8 mouse cellular contexts compared by ENCODE assay signal in the genomic region with DNA sequence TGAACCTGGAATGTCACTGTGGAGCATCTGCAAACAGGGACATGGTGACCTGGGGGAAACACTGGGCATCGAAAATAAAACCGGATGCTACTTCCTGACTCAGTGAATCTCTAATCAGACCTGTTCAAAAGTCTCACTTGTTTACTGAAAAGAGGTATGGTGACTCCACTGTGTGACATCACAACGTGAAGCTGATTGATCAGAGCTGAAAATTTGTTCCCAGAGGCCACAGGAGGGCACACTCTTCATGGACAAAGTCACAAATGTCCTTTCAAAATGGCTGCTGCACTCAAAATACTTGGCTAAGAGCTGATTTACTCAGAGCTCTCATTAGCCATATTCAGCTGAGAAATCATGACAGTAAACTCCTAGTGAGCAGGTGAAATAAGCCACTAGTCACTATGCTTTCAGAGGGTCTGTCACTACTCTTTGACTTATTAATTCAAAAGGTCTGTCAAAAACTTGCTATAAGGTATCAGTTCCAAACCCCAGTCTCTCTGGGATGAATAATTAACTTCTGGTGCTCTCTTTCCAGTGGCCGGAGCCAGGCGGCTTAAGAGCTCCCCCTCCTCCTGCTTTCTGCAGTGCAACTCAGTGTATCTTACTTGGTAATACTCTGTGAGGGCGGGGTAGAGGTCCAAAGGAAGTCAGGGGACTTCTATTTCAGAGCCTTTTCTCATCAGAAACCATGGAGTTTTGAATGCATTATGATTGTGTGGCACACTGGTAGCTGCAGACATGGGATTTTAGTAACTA. TPM values are rescaled to one million over a fixed set of nuclear protein-coding genes. Genes with fewer than 3 reads are reported as not detected.
DNase-seq lines count a peak whose midpoint lies in the region; ATAC-seq lines count a peak whose summit lies in the region.

No protein-coding gene starts in this region.

- no peak overlapping the region for H3K4me3 ChIP-seq in heart, embryonic 11.5 days (ENCODE audit: low read depth, low read length)
- no peak overlapping the region for H3K4me3 ChIP-seq in heart, embryonic 13.5 days

- no peak overlapping the region for H3K27ac ChIP-seq in heart, embryonic 11.5 days (ENCODE audit: low read depth, low read length)
- H3K27ac ChIP-seq in heart, embryonic 13.5 days (replicated peaks) = peak overlapping the region; percentile 18

- ATAC-seq in heart, embryonic 11.5 days (replicated peaks; ENCODE audit: insufficient number of reproducible peaks, low FRiP score, low TSS enrichment) = no peak
- ATAC-seq in activated CD4-positive, CD25-positive, alpha-beta regulatory T cell, adult 4 months = peak; percentile 23
- ATAC-seq in heart, embryonic 13.5 days (ENCODE audit: extremely low read depth, insufficient number of reproducible peaks, low FRiP score, low TSS enrichment) = no peak

- no peaks in the 10 kb centered on the region for H3K36me3 ChIP-seq in heart, embryonic 11.5 days (ENCODE audit: control insufficient read depth, insufficient read depth, low read length)
- H3K36me3 ChIP-seq in heart, embryonic 13.5 days = peaks cover 12% of the 10 kb centered on the region

- H3K9ac ChIP-seq in heart, embryonic 11.5 days (ENCODE audit: low read depth, low read length) = no peak overlapping the region
- H3K9ac ChIP-seq in heart, embryonic 13.5 days = no peak overlapping the region

- H3K4me2 ChIP-seq in heart, embryonic 11.5 days = no peak overlapping the region
- no peak overlapping the region for H3K4me2 ChIP-seq in heart, embryonic 13.5 days

- WGBS in heart, embryonic 11.5 days (ENCODE audit: insufficient replicate concordance) = 55% methylated on average over 6 of the region's 6 CpGs
- WGBS in heart, embryonic 13.5 days = 46% methylated on average over 6 of the region's 6 CpGs

- H3K4me1 ChIP-seq in heart, embryonic 11.5 days (ENCODE audit: control insufficient read depth, insufficient read depth, low read length) = peaks cover 6% of the 10 kb centered on the region
- H3K4me1 ChIP-seq in heart, embryonic 13.5 days = peaks cover 27% of the 10 kb centered on the region

- peak; percentile 44 to 57 for DNase-seq in heart, adult 18-20 months
- peak; percentile 69 to 76 for DNase-seq in kidney, postnatal 36 days
- DNase-seq in naive thymus-derived CD4-positive, alpha-beta T cell, adult 2 months (ENCODE audit: low read depth) = peak; percentile 39
- no peak for DNase-seq in right cerebral cortex, adult 18-20 months
- no peak for DNase-seq in thymus, postnatal 10 days (ENCODE audit: low spot score in 2 of 2)

- H3K27me3 ChIP-seq in heart, embryonic 11.5 days (ENCODE audit: control insufficient read depth, insufficient read depth, low read length) = no peaks in the 10 kb centered on the region
- no peaks in the 10 kb centered on the region for H3K27me3 ChIP-seq in heart, embryonic 13.5 days (replicated peaks)

- no peaks in the 10 kb centered on the region for H3K9me3 ChIP-seq in heart, embryonic 11.5 days (replicated peaks; ENCODE audit: control insufficient read depth, low read length)
- no peaks in the 10 kb centered on the region for H3K9me3 ChIP-seq in heart, embryonic 13.5 days

RNA-seq across cellular contexts. Expression of gene Map4k3, which starts 44.3 kb away (rescaled TPM):
- 10 to 100 TPM; 22.1 to 24.5 TPM for total RNA-seq in heart, adult 18-20 months (2021)
- 20.4 and 22.0 TPM in 2 replicates for polyA plus RNA-seq in heart, embryonic 11.5 days (2014; fragmentation: Nextera tagmentation; extraction: Ambion mirVana)
- polyA plus RNA-seq in activated CD4-positive, CD25-positive, alpha-beta regulatory T cell, adult 4 months (2017; shearing (Covaris generic)) = 1 to 10 TPM; 2.3 to 4.2 TPM
- polyA plus RNA-seq in heart, embryonic 13.5 days (2015; fragmentation: Nextera tagmentation; extraction: Ambion mirVana) = 15.1 and 17.0 TPM in 2 replicates

Comparison
In these comparisons a context has a peak if more than half of its experiments do, and no peak if none do; other contexts are left out.
1. DNase-seq: peak in heart, adult 18-20 months (2 of 2), kidney, postnatal 36 days (2 of 2) and naive thymus-derived CD4-positive, alpha-beta T cell, adult 2 months (single experiment); none in right cerebral cortex, adult 18-20 months (single experiment) and thymus, postnatal 10 days (0 of 2).